Mouse (Mus musculus) lung, adult 18-20 months (tissue): Measurements from ENCODE around the gene Ddr2.

ENCODE experiments used
- DNase-seq, 2 experiments: peaks; one replicate each; pipeline ENCODE4 v3.0.0; 2022; ENCODE audit warnings: mixed read lengths in 2 of 2

Gene Ddr2

DNA sequence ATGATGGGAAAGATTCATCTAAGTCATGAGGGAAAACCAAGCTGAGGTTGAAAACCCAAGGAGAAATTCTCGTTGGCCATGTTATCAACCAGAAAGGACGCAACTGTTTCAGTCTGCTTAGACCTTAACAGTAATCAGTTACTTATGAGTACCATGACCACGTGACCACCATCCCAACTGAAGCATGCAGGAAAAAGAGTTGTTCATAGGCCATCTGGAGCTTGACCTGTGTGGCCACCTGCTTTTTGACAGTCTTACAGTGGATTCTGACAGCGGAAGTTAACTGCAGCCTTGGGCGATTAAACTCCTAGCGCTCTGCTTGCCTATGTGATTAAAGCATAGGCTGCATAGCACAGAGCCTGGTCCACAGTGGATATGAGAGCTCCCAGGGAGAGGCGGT is 23.9 kb downstream of the Ddr2 start:
- DNase-seq: no peak

GRCm38 (mm10) chr1:170084151-170084796 is 26.3 kb downstream of the Ddr2 start:
- no peak for DNase-seq

DNA sequence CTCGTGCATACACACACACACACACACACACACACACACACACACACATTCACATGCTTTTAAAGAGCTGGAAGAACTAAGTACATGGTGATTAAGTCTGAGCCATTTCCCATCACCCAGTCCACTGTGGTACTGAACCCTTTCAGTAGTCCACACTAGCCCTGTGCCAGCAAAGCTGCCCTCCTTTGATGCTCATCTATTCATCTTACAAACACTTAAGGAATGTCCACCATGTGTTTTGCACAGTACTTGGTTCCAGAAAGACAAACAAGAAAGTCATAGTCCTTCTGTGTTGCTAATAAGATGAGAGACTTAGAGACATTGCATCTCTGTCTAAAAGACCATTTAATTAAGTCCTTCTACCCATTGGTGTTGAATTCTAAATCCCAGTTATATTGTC is 29.7 kb downstream of the Ddr2 start:
- no peak for DNase-seq

DNA sequence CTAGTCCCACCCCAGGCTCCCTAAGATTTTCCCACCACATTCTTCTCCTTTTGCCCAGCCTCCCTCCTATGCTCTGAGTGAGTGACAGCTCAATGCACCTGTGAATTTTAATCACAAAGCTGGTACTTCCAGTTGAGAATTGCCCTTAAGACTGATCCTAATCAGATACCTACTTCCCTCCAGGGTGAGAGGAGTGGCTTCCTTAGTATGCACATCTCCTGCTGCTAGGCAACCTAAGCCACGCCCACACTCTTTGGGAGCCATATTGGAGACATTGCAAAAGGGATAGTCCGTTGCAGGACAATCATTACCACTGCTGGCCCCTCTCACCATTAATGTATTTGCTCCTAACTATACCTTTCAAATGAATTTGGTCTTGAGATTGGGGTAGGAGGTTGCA is 31.1 kb downstream of the Ddr2 start:
- DNase-seq: no peak

DNA sequence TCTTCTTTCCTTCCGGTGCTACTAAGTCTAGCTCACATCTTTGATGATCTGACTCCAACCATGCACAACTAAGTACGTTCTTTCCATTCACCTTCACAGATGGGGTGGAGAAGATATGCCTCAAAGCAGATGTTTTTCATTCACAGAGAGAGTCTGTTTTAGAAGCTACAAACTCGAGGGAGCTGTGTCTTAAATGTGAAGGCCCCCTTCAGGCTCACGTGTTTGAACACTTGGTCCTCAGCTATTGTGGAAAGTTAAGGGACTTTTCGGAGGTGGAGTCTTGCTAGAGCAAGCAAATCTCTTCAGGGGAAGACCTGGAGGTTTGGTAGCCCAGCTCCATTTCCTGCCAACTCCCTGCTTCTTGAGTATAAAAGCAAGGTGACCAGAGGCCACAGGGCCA is 34.2 kb downstream of the Ddr2 start:
- no peak for DNase-seq

- no peak for DNase-seq
Measured at GRCm38 (mm10) chr1:170073768-170074167, 36.8 kb downstream of the Ddr2 start.

GRCm38 (mm10) chr1:170069143-170069542 is 41.4 kb downstream of the Ddr2 start:
- no peak for DNase-seq

DNA sequence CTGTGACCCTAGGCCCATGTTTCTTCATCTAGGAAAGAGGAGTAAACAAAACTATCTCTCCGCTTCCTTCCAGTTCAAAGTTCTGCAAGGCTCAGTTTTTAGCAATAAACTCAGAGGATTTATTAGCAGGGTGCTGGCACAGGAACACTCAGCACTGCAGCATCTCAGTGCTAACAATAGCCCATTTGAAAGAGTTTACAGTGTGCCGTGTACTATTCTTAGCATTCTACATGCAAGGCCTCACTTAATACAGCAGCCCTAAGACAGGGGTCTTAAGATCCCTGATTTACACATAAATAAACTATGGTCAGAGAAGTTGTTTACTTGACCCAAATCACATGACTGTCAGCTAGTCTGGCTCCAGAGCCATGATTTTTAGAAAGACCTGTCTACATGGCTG is 44.6 kb downstream of the Ddr2 start:
- no peak for DNase-seq

DNA sequence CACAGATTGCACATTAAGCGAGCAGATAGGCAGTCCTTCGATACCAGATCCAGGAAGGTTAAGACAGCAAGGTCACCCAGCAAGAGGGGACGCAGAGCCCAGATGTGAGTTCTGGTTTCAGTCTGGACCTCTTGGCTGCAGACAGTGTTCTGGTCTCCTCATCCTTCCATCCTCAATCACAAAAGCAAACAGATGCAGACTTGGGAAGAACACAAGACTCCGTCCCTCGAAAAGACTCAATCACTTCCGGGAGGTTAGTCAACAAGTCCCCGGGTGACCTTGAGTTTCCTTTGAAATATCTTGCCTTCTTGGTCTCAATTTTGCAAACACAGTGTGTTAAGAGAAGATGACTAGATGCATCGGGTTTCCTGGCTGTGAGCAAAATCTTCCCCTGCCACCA is 45.6 kb downstream of the Ddr2 start:
- no peak for DNase-seq

- peak; percentile 29 to 30 for DNase-seq
Measured at GRCm38 (mm10) chr1:170064083-170064494, 46.5 kb downstream of the Ddr2 start.

GRCm38 (mm10) chr1:170060214-170060613 is 50.3 kb downstream of the Ddr2 start:
- DNase-seq: no peak

DNA sequence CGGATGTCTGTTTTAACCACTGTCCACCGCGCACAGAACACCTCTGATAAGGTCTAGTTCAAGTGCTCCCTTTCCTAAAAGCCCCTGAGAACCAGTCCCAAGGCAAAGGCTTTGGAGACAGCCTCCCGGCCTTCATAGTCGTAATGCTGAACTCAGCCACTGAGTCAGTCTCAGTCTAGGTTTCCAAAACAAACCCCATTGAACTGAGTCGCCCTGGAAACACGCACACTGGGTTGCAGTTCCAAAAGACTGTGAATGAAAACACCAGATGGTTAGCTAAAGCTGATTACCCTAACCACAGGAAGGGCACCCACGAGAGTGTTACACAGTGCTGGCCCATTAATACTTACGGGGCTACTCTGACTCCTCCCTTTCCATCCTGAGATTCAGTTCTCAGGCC is 51.2 kb downstream of the Ddr2 start:
- DNase-seq: no peak

GRCm38 (mm10) chr1:170058051-170058450 is 52.5 kb downstream of the Ddr2 start:
- DNase-seq: peak; percentile 37 to 55

- peak in 1 of 2 experiments; percentile 7 for DNase-seq
Measured at GRCm38 (mm10) chr1:170057607-170058006, 53.0 kb downstream of the Ddr2 start.

DNA sequence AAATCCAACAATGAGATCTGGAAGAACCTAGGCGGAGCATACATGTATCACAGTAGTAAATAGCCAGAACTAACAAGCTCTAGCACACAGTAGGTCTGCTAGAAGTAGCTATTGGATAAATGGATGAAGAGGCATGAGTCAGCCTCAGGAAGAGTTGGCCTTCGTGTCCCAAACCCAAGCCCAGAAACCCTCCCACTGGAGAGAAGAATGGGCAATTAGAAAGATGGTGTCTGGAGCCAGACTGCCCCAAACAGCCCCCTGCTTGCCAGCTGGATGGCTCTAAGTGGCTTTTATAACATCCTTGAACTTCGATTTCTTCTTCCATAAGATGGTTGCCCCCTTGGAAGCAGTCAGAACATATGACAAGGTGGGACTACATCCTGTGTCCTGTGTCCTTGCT is 53.6 kb downstream of the Ddr2 start:
- DNase-seq: no peak

DNA sequence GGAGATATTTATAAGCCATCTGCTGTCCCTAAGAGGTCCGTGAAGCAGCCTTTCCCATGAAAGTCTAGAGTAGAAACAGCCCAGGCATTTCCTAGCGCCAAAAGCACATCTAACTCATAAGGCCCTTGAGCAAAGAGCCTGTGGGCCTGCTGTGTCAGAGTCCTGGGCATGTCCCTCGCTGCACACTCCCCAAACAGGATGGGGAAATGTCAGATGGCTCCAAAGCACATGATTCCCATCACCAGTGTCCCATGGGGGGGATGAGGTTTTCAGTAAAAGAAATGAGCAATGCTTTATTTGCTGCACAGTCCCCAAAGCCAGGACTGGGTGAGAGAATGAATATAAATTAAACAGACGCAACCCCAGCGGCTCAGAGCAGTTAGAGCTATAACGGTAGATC is 54.3 kb downstream of the Ddr2 start:
- peak in 1 of 2 experiments; percentile 7 for DNase-seq

GRCm38 (mm10) chr1:170052469-170053065 is 58.0 kb downstream of the Ddr2 start:
- DNase-seq: no peak

DNA sequence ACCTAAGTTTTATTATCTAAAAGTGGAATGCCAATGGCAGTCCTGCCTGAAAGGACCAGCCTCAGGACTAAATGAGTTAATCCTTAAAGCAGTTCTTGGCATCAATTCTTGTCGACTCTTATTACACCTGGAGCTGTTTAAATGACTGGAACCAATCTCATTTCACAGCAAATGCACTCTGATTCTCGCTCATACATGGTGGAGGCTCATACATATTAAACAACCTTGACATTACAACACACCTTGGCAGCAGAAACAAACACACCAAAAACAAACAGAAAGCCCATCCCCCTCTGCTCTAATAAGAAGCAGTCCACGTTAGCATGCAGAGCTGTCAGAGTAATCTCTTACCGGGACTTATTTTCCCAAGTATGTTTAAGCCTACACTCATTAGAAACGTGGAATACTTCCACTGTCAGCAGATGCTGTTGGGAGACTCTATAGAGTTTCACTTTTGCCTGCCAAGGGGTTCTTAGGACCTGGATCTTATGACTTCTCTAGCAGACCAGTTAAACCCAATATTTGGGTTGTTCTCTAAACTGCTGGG is 58.9 kb downstream of the Ddr2 start:
- no peak for DNase-seq

DNA sequence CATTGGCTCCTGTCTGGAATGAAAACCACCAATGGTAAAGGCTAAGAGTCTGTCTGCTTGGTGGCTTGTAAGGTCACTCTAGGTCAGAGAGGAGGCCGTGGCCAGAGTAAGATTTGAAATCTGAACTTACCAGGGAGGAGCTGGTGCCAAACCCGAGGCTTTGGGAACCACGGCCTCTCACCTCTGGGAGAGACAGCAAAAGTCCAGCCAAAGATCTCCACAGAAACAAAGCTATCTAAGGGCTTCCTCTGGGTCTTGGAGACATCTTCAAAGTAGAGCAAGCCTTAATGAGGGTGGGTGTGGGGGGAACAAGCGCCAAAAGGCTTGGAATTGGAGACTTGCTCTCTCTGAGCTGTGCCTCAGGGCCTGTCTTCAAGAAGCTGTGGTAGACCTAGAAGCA is 62.1 kb downstream of the Ddr2 start:
- DNase-seq: no peak

DNA sequence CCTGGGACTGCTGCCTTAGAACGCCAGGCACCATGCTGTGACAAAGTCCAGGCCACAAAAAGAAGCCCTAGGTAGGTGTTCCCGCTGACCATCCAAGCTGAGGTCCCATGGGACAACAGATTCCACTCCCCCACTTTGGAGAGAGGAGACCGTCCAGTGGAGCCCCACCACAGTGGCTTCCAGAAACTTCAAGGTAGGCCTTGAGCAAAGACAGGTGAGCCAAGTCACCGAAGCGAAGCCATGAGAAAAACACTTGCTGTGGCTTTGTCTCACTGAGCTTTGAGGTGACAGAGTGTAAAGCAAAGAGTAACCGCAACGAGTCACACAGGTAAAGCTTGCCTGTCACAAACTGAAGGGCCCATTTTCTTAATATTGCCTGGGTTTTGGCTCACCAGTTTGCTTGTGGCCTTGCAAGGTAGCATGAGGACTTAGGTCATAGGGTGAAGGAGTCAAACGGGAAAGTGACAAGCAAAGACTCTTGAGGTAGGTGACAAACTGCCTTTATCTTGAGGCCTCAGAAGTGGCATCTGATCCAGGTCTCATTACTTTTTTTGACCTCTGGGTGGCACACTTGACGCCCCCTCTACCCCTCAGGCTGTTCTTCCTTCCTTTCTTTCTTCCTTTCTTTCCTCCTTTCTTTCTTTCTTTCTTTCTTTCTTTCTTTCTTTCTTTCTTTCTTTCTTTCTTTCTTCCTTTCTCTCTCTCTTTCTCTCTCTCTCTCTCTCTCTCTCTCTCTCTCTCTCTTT is 65.7 kb downstream of the Ddr2 start:
- no peak for DNase-seq

GRCm38 (mm10) chr1:170043753-170044152 is 66.8 kb downstream of the Ddr2 start:
- no peak for DNase-seq

- no peak for DNase-seq
Measured at GRCm38 (mm10) chr1:170042996-170043395, 67.6 kb downstream of the Ddr2 start.

DNA sequence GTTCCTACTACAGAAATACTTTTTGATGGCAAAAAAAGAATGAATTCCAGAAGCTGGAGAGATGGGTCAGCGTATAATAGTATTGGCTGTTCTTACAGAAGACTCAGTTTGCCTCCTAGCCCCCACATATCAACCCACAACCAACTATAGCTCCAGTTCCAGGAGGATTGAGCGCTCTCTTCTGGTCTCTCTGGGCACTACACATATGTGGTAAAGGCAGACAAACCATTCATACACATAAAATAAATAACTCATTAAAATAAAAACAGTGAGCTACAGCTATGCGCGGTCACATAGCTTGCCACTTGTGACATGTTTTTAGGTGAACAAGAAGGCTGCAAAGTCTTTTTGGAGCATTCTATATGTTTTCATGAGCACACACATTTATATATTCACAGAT is 71.2 kb downstream of the Ddr2 start:
- DNase-seq: no peak

DNA sequence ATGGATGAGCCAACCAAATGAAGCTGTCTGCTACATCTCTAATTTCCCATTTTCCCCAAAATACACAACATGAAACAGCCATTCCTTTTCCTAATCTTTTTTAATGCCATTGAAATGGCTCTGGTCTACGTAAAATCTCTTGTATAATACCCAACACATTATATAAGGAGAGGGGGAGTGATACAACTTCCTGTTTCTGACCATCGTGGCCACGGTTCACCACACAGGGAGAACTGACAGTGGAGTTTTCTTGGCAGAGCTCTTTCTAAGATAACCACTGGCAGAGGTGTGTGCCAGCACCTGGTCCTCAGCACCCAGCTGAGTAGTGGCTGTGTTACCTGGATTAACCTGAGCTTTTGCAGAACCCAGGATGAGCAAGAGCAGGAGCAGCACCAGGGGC is 75.0 kb downstream of the Ddr2 start:
- no peak for DNase-seq
